Mouse (Mus musculus) embryo, embryonic 11 days (tissue): ENCODE measurements at regions not wholly inside any gene's neighbourhood (a gene's known extent, or its start where the extent isn't known, plus 50 kb on each side); places are given as distances from the start of the nearest gene placed in this dataset.
A peak's percentile ranks its signal among the peaks of the same experiment; 100 is the strongest.

ENCODE experiments used
- DNase-seq: peaks from one replicate; pipeline ENCODE4 v3.0.0-alpha.2; 2015

- no peak for DNase-seq
These were observed 151.2 kb upstream of the Tox3 start for GRCm38 (mm10) chr8:90499315-90499714.

- peak; percentile 93 for DNase-seq
These were observed 148.6 kb upstream of the Tox3 start for GRCm38 (mm10) chr8:90496658-90497163.

- peak; percentile 71 for DNase-seq
These were observed 147.8 kb upstream of the Tox3 start for GRCm38 (mm10) chr8:90495943-90496371.

DNA sequence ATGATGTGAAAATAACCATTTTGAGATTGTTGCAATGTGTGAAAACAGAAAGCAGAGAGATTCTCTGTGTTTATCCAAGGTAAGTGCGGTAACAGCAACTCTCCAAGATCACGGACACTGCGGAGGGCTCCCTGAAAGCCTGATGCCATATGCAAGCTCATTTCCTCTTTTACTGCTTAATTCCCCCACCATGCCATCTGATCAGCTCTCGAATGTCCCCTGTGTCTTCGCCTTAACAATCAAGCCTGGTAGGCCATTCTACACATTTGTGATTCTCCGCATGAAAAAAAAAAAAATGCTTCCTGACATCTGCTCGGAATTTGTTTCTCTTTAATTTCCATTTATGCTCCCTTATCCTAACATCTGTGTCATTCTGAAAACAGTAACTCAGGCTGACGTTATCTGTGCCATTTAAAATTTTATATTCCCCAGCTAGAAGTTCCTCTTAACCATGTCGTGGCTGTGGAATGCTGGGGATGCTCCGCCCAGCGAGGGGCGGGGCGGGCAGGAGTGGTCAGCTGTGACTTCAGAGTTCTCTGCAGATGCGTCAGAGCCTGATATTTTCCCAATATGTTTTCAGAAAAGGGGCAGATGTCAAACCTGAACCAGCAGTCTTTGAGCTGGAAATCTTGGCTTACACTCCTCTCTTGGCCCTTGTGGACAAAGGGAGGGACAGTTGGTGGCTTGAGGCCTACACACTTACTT lies 144.5 kb upstream of the Tox3 start:
- DNase-seq = no peak

- no peak for DNase-seq
These were observed 143.5 kb upstream of the Tox3 start for GRCm38 (mm10) chr8:90491691-90492090.

DNA sequence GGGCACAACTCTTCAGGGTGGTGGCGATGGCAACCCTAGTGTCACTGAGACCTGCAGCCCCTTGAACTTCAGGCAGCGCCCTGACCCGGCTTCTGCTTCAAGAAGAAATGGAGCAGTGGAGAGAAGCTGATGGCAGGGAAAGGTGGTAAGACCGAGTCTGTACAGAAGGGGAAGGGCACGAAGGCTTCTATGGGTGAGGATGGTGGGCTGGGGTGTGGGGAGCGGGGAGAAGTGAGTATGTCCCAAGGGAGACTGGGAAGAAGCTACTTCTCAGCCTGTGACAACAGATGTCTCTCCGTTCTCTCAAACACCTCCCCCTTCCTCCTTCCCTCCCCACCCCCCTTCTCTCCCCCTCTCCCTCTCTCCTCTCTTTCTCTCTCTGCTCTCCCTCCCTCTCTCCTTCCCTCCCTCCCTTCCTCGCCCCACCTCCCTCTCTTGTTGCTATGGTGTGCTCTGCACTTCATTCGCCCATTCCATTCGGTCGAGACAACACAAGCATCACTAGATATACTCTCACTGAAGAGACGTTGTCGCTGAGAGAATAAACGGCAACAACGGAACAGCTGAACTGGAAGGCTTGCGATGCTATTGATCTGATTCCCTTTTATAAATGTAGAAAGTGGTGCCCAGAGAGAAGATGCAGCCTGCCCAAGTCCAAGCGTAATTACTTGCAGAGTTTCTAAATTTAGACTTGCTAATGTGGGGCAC lies 142.7 kb upstream of the Tox3 start:
- DNase-seq = no peak

DNA sequence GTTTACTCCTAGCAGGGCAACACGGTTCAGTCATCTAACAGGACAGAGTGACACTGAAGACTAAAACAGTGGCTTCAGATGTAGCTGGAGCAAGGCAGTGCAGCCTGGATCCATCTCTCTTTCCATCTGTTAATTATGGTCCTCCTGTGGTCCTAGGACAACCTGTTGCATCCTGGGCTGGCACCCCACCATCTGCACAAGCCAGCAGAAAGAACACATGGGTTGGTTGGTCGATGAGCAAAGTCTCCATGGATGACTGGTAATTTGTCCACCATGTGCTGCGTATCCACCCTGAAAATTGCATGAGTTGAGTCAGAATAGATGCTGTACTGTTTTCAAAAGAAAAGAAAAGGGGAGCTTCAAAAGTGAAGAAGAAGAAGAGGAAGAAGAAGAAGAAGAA lies 138.4 kb upstream of the Tox3 start:
- no peak for DNase-seq

DNA sequence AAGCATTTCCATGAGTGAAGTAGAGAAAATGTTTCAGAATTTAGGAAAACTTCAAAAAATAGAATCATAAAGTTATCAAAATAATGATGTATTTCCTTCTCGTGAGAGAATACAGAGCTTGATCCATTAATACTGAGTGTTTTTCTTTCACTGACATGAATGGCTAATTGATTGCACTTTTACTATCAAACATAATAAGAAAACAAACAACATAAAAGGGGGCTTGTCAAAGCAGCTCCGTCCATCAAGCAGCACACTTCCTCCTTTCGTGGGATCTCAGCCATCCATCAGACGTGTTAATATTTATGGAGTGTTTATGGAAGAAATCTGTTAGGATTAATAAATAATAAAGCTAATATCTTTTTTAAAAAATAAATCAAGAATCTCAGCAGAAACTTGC lies 130.0 kb upstream of the Tox3 start:
- DNase-seq = no peak

- DNase-seq = no peak
These were observed 125.9 kb upstream of the Tox3 start for GRCm38 (mm10) chr8:90474066-90474465.

DNA sequence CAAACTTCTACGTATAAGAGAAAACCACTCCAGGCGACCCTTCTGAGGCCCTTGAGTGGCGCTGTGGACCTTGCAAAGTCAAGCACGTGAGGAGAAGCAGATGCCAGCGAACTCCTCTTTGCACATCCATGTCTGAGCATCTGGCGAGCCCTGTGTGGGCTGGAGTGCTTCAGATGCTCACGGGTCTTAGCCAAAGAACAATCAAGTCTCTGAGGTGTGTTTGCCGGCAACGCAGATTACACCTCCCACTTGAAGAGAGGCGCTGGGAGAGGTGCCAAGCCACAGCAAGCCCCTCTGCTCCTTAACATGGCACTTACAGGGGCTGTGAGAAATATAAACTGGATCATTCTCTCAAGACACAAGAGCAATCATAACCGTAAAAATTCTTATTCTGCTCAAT lies 122.7 kb upstream of the Tox3 start:
- no peak for DNase-seq

DNA sequence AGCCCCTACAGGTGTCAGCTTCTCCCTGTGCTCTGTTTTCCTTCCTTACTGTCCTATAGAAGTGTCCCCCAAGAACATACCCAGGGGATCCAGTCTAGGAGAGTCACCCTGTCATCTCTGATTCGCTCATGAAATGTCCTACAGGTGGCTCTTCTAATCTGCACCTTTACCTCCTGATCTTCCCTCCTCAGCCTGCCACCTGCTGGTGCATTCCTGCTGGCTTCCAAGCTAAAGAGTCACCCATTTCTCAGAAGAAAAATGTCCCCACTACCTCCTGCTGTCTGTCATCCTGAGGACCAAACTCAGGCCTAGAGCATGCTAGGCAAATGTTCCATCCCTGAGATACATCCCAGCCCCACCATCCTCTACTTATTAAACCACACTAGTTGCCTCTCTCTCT lies 115.6 kb upstream of the Tox3 start:
- DNase-seq = no peak

- DNase-seq = no peak
These were observed 107.2 kb upstream of the Tox3 start for GRCm38 (mm10) chr8:90455321-90455720.

GRCm38 (mm10) chr8:90454130-90454529 lies 106.0 kb upstream of the Tox3 start:
- DNase-seq = no peak

DNA sequence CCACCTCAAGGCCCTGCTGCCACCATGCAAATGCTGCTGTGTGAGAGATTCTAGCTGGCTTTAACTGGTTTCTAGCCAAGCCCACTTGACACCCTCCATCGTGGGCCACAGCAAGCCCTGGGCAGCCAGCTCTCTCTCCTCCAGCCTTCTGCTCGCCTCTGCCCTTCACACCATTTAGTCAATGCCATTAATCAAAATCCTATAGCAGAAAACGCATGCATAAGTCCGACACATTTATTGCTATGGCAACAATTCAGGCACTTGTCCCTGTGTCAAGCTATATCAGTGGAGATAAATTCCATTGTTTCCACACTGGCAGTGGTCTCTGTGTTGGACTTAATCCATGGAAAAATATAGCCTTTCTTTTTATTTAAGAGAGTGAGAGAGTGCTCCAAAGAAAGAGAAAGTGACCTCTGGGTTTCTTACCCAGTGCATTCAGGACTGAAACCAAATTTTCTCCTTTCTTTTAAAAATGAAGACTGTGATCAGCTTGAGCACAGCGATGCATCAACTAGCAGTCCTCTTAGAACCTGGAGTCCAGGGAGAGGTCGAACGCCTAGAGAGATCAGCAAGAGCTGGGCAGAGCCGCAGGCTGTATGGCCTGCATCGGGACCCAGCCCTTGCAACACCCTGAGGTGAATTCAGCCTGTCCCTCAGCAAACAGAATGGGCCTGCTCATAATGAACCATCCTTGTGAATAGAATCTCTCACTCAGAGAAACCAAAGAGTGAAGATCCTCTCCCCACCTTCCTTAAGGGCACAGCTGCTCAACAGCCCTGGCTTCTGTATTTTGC lies 93.1 kb upstream of the Tox3 start:
- peak; percentile 60 for DNase-seq

DNA sequence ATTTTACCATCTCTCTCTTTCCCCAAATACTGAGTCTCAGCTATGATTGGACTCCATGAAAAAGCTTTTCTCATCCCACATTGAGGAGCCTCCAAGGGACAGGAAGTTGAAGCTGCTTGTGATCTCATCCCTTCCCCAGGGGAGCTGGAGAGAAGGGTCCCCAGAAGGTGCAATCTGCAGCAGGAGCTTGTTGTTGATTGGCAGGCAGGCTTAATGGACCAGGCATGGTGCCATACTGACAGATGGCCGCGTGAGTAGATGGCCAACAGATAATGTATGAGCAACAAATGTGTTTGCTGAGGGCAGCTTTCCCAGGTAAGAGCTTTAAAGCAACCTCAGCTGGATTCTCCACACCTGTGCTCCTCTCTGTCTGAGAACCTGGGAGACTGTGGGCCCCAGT lies 65.9 kb upstream of the Tox3 start:
- no peak for DNase-seq
